Mouse (Mus musculus) embryonic facial prominence, embryonic 14.5 days (tissue): ENCODE data around the gene Clstn3. TPM values are rescaled to one million over a fixed set of nuclear protein-coding genes. Genes with fewer than 3 reads are reported as not detected.
A peak's percentile ranks its signal among the peaks of the same experiment; 100 is the strongest.
"Not testable (repeated sequence)": the region's sequence is repeated elsewhere in the genome, so short reads cannot be mapped to it uniquely, and the experiment has no call there.

Source experiments
- ATAC-seq: fragments of 200-750 bp; cut with Nextera tagmentation; 2 replicates; pipeline ENCODE4 v1.8.0; 2017; ENCODE audit warnings: low read depth, moderate number of reproducible peaks, moderate TSS enrichment
- DNase-seq: peaks from one replicate; pipeline ENCODE4 v3.0.0-alpha.2; 2015; ENCODE audit warnings: low spot score
- H3K27ac ChIP-seq: fragments of 300-500 bp; sonication (generic); replicated peaks from 2 replicates; pipeline ENCODE4 v1.5.1; 2014; ENCODE audit warnings: low read depth, mild to moderate bottlenecking, low read length, moderate library complexity
- H3K27me3 ChIP-seq: fragments of 300-500 bp; sonication (generic); replicated peaks from 2 replicates; pipeline ENCODE4 v1.6.1; 2014; ENCODE audit warnings: low read length; ENCODE audit not compliant: control insufficient read depth, insufficient read depth
- H3K36me3 ChIP-seq: fragments of 300-500 bp; sonication (generic); 2 replicates; pipeline ENCODE4 v1.6.1; 2014; ENCODE audit warnings: low read length, mixed read lengths; ENCODE audit not compliant: control insufficient read depth, insufficient read depth
- H3K4me1 ChIP-seq: fragments of 300-500 bp; sonication (generic); 2 replicates; pipeline ENCODE4 v1.6.1; 2014; ENCODE audit warnings: antibody characterized with exemption, low read length; ENCODE audit not compliant: control insufficient read depth, insufficient read depth
- H3K4me2 ChIP-seq: fragments of 300-500 bp; sonication (generic); 2 replicates; pipeline ENCODE4 v1.6.1; 2014; ENCODE audit warnings: low read depth, mild to moderate bottlenecking, low read length, moderate library complexity, mixed read lengths
- H3K4me3 ChIP-seq: fragments of 300-500 bp; sonication (generic); 2 replicates; pipeline ENCODE4 v1.5.1; 2014; ENCODE audit warnings: low read depth, mild to moderate bottlenecking, low read length
- H3K9ac ChIP-seq: fragments of 300-500 bp; sonication (generic); 2 replicates; pipeline ENCODE4 v1.6.1; 2014; ENCODE audit warnings: low read depth, mild to moderate bottlenecking, low read length, moderate library complexity, mixed read lengths
- H3K9me3 ChIP-seq: fragments of 300-500 bp; sonication (generic); 2 replicates; pipeline ENCODE4 v1.6.1; 2016; ENCODE audit warnings: low read length; ENCODE audit not compliant: control insufficient read depth
- WGBS: fragments of 180-500 bp; shearing (Covaris S2); extraction: QIAGEN DNeasy Blood & Tissue Kit; methylation state at CpG from one replicate; pipeline ENCODE4 v1.1.7; 2014; 5-methylcytosine and 5-hydroxymethylcytosine counted together
- polyA plus RNA-seq: library from polyadenylated mRNA; unstranded; fragments of >200 nt; fragmentation: Nextera tagmentation; extraction: Ambion mirVana; gene quantifications from 2 replicates; pipeline ENCODE4 v1.2.1, GENCODE M21; 2014

The Clstn3 gene
- polyA plus RNA-seq, 1 experiment from 2014 or later, result 7.7 TPM

DNA sequence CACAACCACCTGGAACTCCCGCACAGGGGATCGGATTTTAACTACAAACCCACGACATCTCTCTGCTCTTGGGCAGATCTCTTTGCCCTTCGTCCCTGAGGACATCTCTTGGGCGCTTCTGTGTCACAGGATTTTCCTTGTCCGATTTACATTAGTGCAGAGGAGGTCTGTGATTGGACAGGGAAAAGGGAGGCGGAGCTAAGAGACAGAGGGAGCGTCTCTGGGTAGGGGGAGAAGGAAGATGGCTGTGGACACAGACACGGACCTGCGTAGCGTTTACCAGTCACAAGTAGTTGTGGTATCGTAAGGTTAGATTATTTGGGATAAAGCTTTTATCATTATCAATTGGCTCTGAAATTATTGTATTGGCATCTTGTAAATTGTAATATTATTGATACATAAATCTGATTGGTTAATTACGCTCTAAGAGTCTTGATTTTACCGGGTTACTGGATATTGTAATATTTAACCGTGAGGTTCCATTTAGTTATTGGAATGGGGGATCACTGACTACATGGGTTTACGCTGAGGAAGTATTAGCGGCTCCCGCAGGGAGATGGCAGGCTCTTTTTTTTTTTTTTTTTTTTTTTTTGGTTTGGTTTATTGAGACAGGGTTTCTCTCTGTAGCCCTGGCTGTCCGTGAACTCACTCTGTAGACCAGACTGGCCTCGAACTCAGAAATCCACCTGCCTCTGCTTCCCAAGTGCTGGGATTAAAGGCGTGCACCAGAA lies 21.0 kb upstream of the Clstn3 start:
- DNase-seq (peak; percentile 43), ATAC-seq (no peak)
- Histone ChIP-seq H3K4me1 (no peaks in the 10 kb centered on the region), H3K9ac (no peak overlapping the region; the same call in 1 of the 2 replicates), H3K36me3 (no peaks in the 10 kb centered on the region), H3K4me2 (peak overlapping the region; percentile 46), H3K4me3 (peak overlapping the region; percentile 14; the same call in 1 of the 2 replicates), H3K27ac (no peak overlapping the region), H3K27me3 (no peaks in the 10 kb centered on the region), H3K9me3 (no peaks in the 10 kb centered on the region)
- WGBS, result 29% methylated on average over 21 of the region's 21 CpGs

DNA sequence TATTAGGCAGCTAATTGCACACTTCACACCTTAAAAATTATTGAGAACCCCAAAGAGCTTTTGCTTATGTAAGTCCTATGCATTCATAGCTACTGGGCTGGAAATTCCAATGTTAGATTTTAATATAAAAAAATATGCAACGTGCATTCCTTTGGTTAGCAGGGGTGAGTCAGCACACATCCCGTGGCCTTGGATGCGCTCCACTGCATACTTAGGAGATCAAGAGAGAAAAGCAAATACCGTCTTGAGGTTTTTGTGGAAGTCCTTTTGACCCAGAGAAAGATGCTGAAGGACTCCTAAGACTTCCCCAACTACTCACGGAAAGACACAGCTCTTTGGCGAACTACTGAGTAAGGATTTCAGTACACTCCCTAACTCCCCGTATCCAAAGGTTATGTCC lies 20.3 kb upstream of the Clstn3 start:
- WGBS, result 71% methylated on average over 7 of the region's 7 CpGs
- H3K9ac ChIP-seq, result no peak overlapping the region

GRCm38 (mm10) chr6:124483831-124484230 lies 19.2 kb upstream of the Clstn3 start:
- H3K4me3 ChIP-seq, H3K9ac ChIP-seq, H3K4me2 ChIP-seq, H3K9me3 ChIP-seq, H3K36me3 ChIP-seq, H3K4me1 ChIP-seq, H3K27ac ChIP-seq, H3K27me3 ChIP-seq, DNase-seq, ATAC-seq: not testable (repeated sequence)
- WGBS, result 75% methylated on average over 3 of the region's 3 CpGs

More for the DNA sequence above, 20.3 kb upstream of the Clstn3 start:
- Histone ChIP-seq H3K27me3 (no peaks in the 10 kb centered on the region), H3K9me3 (no peaks in the 10 kb centered on the region), H3K4me1 (no peaks in the 10 kb centered on the region), H3K27ac (no peak overlapping the region), H3K4me3 (no peak overlapping the region), H3K4me2 (peak overlapping the region; percentile 46; the same call in 1 of the 2 replicates), H3K36me3 (no peaks in the 10 kb centered on the region)
- ATAC-seq (0 out of 2 replicates have a peak, but pooled peaks have one; percentile 38), DNase-seq (peak; percentile 53)

- H3K9ac ChIP-seq, result no peak overlapping the region
- H3K4me1 ChIP-seq, result no peaks in the 10 kb centered on the region
- H3K27ac ChIP-seq, result no peak overlapping the region
- DNase-seq (no peak), ATAC-seq (no peak)
- 22% methylated on average over 6 of the region's 6 CpGs for WGBS
- no peaks in the 10 kb centered on the region for H3K9me3 ChIP-seq
- H3K4me2 ChIP-seq, result no peak overlapping the region
- no peak overlapping the region for H3K4me3 ChIP-seq
- no peaks in the 10 kb centered on the region for H3K27me3 ChIP-seq
- H3K36me3 ChIP-seq, result no peaks in the 10 kb centered on the region
Observed at GRCm38 (mm10) chr6:124481571-124481970, 17.0 kb upstream of the Clstn3 start.

GRCm38 (mm10) chr6:124480295-124480694 lies 15.7 kb upstream of the Clstn3 start:
- DNase-seq (peak; percentile 43), ATAC-seq (no peak)
- H3K4me3 ChIP-seq, result no peak overlapping the region
- H3K4me2 ChIP-seq, result no peak overlapping the region
- no peaks in the 10 kb centered on the region for H3K4me1 ChIP-seq
- no peak overlapping the region for H3K9ac ChIP-seq
- H3K9me3 ChIP-seq, result no peaks in the 10 kb centered on the region
- no peaks in the 10 kb centered on the region for H3K36me3 ChIP-seq
- WGBS, result 56% methylated on average over 4 of the region's 4 CpGs
- no peaks in the 10 kb centered on the region for H3K27me3 ChIP-seq
- no peak overlapping the region for H3K27ac ChIP-seq

DNA sequence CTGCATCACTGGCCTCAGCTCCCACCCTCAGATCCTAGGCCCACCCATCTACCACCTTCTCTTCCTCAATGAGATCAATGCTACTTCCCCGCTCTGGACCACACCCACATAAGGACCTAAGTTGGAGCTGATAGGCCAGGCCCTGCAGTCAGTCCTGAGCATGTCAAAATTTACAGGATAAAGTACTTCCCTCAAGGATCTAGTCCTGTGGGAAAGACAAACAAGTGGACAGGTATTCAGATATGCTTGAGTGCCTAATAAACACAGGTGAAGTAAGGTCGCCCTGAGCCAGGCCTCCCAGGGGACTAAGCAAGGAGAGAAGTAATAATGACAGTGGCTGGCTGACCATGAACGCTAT lies 15.0 kb upstream of the Clstn3 start:
- DNase-seq (no peak), ATAC-seq (no peak)
- H3K36me3 ChIP-seq, result no peaks in the 10 kb centered on the region
- no peak overlapping the region for H3K9ac ChIP-seq
- no peaks in the 10 kb centered on the region for H3K27me3 ChIP-seq
- H3K4me2 ChIP-seq, result no peak overlapping the region
- no peak overlapping the region for H3K4me3 ChIP-seq
- no peak overlapping the region for H3K27ac ChIP-seq
- WGBS, result 84% methylated on average over 3 of the region's 3 CpGs
- no peaks in the 10 kb centered on the region for H3K4me1 ChIP-seq
- H3K9me3 ChIP-seq, result no peaks in the 10 kb centered on the region

DNA sequence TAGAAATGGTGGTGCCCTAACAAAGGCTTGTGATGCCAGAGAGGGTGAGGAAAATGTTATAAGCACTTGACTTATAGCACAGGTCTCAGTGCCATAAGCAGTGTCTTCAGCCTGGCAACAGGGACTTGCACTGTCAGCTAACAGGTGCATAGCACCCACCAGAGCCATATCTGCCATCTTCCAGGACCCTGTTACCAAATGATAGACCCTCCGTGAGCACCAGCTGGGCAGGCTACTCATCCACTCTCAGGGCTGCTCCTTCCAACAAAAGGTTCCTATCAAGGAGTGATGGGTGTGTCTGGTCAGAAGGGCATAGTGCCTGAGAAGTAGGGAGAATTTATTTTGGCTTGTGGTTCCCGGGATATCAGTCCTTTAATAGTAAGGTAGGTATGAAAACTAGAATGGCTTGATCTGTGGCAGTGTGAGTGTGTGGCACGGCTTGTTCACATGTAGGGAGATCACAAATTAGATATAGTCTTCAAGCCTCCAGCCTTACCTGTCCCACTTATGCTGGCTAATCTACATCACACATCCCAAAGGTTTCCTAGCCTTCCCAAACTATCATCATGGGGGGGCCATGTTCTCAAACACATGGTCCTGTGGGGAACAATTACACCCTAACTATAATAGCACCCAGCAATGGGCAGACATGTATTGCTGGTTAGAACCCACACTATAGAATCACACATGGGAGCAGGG lies 14.4 kb upstream of the Clstn3 start:
- no peak for DNase-seq
- Histone ChIP-seq H3K4me2 (no peak overlapping the region), H3K4me1 (no peaks in the 10 kb centered on the region), H3K36me3 (no peaks in the 10 kb centered on the region), H3K27ac (no peak overlapping the region), H3K4me3 (no peak overlapping the region), H3K27me3 (no peaks in the 10 kb centered on the region), H3K9ac (no peak overlapping the region), H3K9me3 (no peaks in the 10 kb centered on the region)
- no peak for ATAC-seq
- WGBS, result 88% methylated on average over 3 of the region's 3 CpGs

GRCm38 (mm10) chr6:124477922-124478651 lies 13.5 kb upstream of the Clstn3 start:
- ATAC-seq (peak; percentile 50; the same call in 1 of the 2 replicates), DNase-seq (peak; percentile 54)
- no peaks in the 10 kb centered on the region for H3K27me3 ChIP-seq
- no peaks in the 10 kb centered on the region for H3K9me3 ChIP-seq
- no peaks in the 10 kb centered on the region for H3K36me3 ChIP-seq
- H3K27ac ChIP-seq, result no peak overlapping the region
- H3K9ac ChIP-seq, result no peak overlapping the region
- H3K4me1 ChIP-seq, result no peaks in the 10 kb centered on the region
- H3K4me2 ChIP-seq, result no peak overlapping the region
- 48% methylated on average over 17 of the region's 17 CpGs for WGBS
- no peak overlapping the region for H3K4me3 ChIP-seq
